Mouse (Mus musculus): ENCODE data around the gene Vmn1r56. TPM values are rescaled to one million over a fixed set of nuclear protein-coding genes. Genes with fewer than 3 reads are reported as not detected.
"Not testable (repeated sequence)": the region's sequence is repeated elsewhere in the genome, so short reads cannot be mapped to it uniquely, and the experiment has no call there.

The Vmn1r56 gene
- total RNA-seq (2021) = not detected
- long read RNA-seq, experiment 1 = 0 reads
- long read RNA-seq, experiment 2 = 0 reads

DNA sequence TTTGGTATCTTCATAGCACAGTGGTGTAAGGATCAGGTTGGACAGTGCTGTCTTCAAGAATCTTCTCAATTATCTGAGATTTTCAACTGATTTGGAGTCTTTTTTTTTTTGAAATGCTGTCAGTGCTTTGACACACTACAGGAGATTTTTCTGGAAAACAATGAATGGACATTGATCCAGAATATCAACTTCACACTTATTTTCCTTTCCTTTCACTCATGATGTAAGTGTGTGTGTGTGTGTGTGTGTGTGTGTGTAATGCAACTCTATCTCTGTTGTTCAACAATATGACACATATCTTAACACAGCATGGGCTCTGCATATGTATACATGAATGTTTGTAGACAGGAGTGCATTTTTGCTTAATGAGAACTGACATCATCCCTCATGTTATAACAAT, at the start of gene Vmn1r56:
TSS of gene Vmn1r56 (minus strand) at position 101 of the 400 bp plus-strand sequence.
- DNase-seq (ENCODE audit: low spot score in 2 of 2) = not testable (repeated sequence)

DNA sequence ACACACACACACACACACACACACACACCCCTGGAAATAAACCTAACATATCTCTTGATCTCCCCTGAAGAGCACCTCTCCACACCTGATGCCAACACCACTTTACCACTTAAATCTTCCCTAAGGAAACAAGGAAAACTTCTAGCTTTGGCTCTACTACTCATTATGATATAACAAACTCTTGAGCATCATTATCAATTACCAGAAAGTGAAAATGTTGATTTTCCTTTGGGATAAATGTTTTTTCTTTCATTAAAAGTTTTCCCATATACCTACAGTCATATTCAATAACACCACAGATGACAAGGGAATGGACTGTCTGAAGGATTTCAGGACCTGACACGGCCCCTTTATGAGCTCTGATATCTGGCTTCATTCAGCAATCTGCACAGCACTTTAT, 21.6 kb upstream of the Vmn1r56 start, which contains the start of gene Vmn1r57:
TSS of gene Vmn1r57 (plus strand) at position 301 of the 400 bp plus-strand sequence.
- not testable (repeated sequence) for DNase-seq (ENCODE audit: low spot score in 2 of 2)

DNA sequence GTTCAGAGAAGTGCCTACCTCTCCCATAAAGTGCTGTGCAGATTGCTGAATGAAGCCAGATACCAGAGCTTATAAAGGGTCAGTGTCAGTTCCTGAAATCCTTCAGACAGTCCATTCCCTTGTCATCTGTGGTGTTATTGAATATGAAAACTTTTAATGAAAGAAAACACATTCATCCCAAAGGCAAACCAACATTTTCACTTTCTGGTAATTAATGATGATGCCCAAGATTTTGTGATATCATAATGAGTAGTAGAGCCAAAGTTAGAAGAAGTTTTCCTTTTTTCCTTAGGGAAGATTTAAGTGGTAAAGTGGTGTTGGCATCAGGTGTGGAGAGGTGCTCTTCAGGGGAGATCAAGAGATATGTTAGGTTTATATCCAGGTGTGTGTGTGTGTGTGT, 47.0 kb downstream of the Vmn1r56 start, which contains the start of gene Vmn1r55:
TSS of gene Vmn1r55 (minus strand) at position 101 of the 400 bp plus-strand sequence.
- DNase-seq (ENCODE audit: low spot score in 2 of 2) = not testable (repeated sequence)

Other genes with a start within 250 kb of the Vmn1r56 start
- 10 to 100 TPM; 13.0 to 15.9 TPM for gene Sbk2, start 232.3 kb downstream of the Vmn1r56 start, total RNA-seq (2021)
- under 1 TPM in 1 of 2 experiments, not detected in 1; 0.13 TPM for gene Sbk3, start 225.6 kb downstream of the Vmn1r56 start, total RNA-seq (2021)
- 10 to 100 TPM; 17.9 to 22.2 TPM for gene Zfp579, start 200.6 kb downstream of the Vmn1r56 start, total RNA-seq (2021)
- 1 to 10 TPM; 9.0 to 9.6 TPM for gene Zfp524, start 182.3 kb downstream of the Vmn1r56 start, total RNA-seq (2021)
- gene Fiz1, start 182.1 kb downstream of the Vmn1r56 start, total RNA-seq (2021) = 10 to 100 TPM; 25.5 to 28.9 TPM
- not detected for gene Gm44973, start 181.3 kb downstream of the Vmn1r56 start, total RNA-seq (2021)
- 10 to 100 TPM; 24.5 to 27.4 TPM for gene Zfp865, start 176.4 kb downstream of the Vmn1r56 start, total RNA-seq (2021)
- gene Ccdc106, start 176.2 kb downstream of the Vmn1r56 start, total RNA-seq (2021) = under 1 TPM; 0.80 to 0.91 TPM
- not detected for gene 4632433K11Rik, start 162.6 kb downstream of the Vmn1r56 start, total RNA-seq (2021)
- 1 to 10 TPM; 5.8 to 6.6 TPM for gene Zfp784, start 158.3 kb downstream of the Vmn1r56 start, total RNA-seq (2021)
- 10 to 100 TPM; 10.1 to 11.6 TPM for gene Zfp580, start 145.2 kb downstream of the Vmn1r56 start, total RNA-seq (2021)
- gene U2af2, start 134.6 kb downstream of the Vmn1r56 start, total RNA-seq (2021) = 100 to 1,000 TPM; 117 to 127 TPM
- 100 to 1,000 TPM; 112 to 117 TPM for gene Epn1, start 116.5 kb downstream of the Vmn1r56 start, total RNA-seq (2021)
- gene Rfpl4, start 79.8 kb downstream of the Vmn1r56 start, total RNA-seq (2021) = not detected
- 1 to 10 TPM in 1 of 2 experiments, under 1 TPM in 1; 0.54 to 1.8 TPM for gene Rasl2-9, start 70.8 kb downstream of the Vmn1r56 start, total RNA-seq (2021)
- gene Vmn1r55, start 47.1 kb downstream of the Vmn1r56 start, total RNA-seq (2021) = not detected
- gene Vmn1r57, start 21.7 kb upstream of the Vmn1r56 start, total RNA-seq (2021) = not detected
- gene Gm5065, start 153.8 kb upstream of the Vmn1r56 start, total RNA-seq (2021) = not detected
- gene Nlrp2, start 154.3 kb upstream of the Vmn1r56 start, total RNA-seq (2021) = not detected
- gene Vmn1r58, start 216.6 kb upstream of the Vmn1r56 start, total RNA-seq (2021) = not detected

Measured in gastrocnemius, postnatal 4 days (tissue).